Comparison of ENCODE assay signal across 11 mouse cellular contexts in the genomic region with DNA sequence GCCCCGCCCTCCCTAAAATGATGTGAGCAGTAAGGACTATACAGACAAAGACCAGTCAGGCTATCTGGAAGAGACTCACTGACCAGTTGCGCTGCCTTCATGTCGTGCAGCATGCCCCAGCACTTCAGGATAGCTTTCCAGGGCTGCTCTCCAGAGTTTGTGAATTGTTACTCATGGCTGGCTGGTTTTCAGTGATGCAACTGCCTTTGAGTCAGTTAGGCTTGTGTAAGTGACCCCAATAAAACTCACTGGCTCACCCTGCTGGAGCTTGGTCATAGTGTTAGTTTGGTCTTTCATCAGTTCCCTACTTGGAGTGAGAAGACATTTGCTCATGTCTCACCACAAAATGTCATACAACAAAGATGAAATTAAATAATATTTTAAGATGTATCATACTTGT.
DNase-seq lines count a peak whose midpoint lies in the region; ATAC-seq and TF ChIP-seq lines count a peak whose summit lies in the region.
"Had no signal": no experiment of that assay in that cellular context is flagged by ENCODE, and none has a peak within 500 bp of the region (broad histone marks: within the 10 kb centered on the region; RNA-seq: fewer than 3 reads in every experiment).

No protein-coding gene starts in this region.

- no peaks in the 10 kb centered on the region for H3K36me3 ChIP-seq in C2C12 (ENCODE audit: control insufficient read depth, insufficient read depth)
- H3K36me3 ChIP-seq: limb, embryonic 15.5 days had no signal

- no peak overlapping the region for H3ac ChIP-seq in C2C12 (ENCODE audit: control insufficient read depth, insufficient read length, low read depth)

- no peaks in the 10 kb centered on the region for H3K79me2 ChIP-seq in C2C12 (ENCODE audit: control insufficient read depth, insufficient read depth)

- H3K79me3 ChIP-seq in C2C12 (ENCODE audit: low read depth) = no peaks in the 10 kb centered on the region

- H3K27me3 ChIP-seq in C2C12 (ENCODE audit: control insufficient read depth, insufficient read depth, insufficient read length) = no peaks in the 10 kb centered on the region
- H3K27me3 ChIP-seq: limb, embryonic 15.5 days had no signal

- TF ChIP-seq CTCF in C2C12 (IDR thresholded peaks at IDR 0.05; ENCODE audit: control insufficient read depth, insufficient read depth, insufficient read length) = no peak

- ATAC-seq in erythroblast, adult 5-6 weeks (replicated peaks; ENCODE audit: low FRiP score, poor library complexity, severe bottlenecking) = no peak

- H3K4me3 ChIP-seq in C2C12 (ENCODE audit: insufficient read depth, poor library complexity, severe bottlenecking) = no peak overlapping the region
- H3K4me3 ChIP-seq: limb, embryonic 15.5 days had no signal

- DNase-seq in gastrocnemius, adult 18-20 months (ENCODE audit: low spot score) = peak; percentile 63
- no peak for DNase-seq in gastrocnemius, postnatal 4 days (ENCODE audit: low spot score in 2 of 2)
- peak; percentile 53 to 58 for DNase-seq in gastrocnemius, adult 8-10 months (ENCODE audit: low spot score in 2 of 2)
- peak; percentile 45 to 48 for DNase-seq in kidney, postnatal 25 days
- DNase-seq in cerebellum, postnatal 25 days = no peak
- DNase-seq in embryo, embryonic 9.5 days (ENCODE audit: extremely low spot score) = no peak
- DNase-seq: B cell, adult 2 months; right cerebral cortex, postnatal 4 days had no signal

TF ChIP-seq in C2C12, 6 proteins besides CTCF, POLR2A, EP300 and RAD21:
- TF ChIP-seq MYOG (IDR thresholded peaks at IDR 0.05; ENCODE audit: control insufficient read depth, extremely low read depth, insufficient read length) (no peak), CEBPB (IDR thresholded peaks at IDR 0.05; ENCODE audit: low read depth) (peak; percentile 37)
TF ChIP-seq in C2C12: peak in this region for 1.

Comparison
In these comparisons a context has a peak if more than half of its experiments do, and no peak if none do; other contexts are left out.
1. DNase-seq: peak in gastrocnemius, adult 18-20 months (single experiment), gastrocnemius, adult 8-10 months (2 of 2) and kidney, postnatal 25 days (2 of 2); none in gastrocnemius, postnatal 4 days (0 of 2), cerebellum, postnatal 25 days (0 of 2) and embryo, embryonic 9.5 days (single experiment).